Mouse (Mus musculus) lung, postnatal 4 days (tissue): ENCODE measurements around the gene Plekhg5.

Experiments
- DNase-seq, 2 experiments: peaks; one replicate each; pipeline ENCODE4 v3.0.0; 2021

The Plekhg5 gene

GRCm38 (mm10) chr4:152151451-152151965 is 79.2 kb downstream of the Plekhg5 start:
- no peak for DNase-seq

- peak; percentile 80 to 81 for DNase-seq
Measured at GRCm38 (mm10) chr4:152151966-152152544, 79.8 kb downstream of the Plekhg5 start, which contains the start of gene Espn. Gene Espn, minus strand, starts transcription at chr4:152152371.

- DNase-seq, result peak; percentile 89 to 94
Measured at GRCm38 (mm10) chr4:152153771-152154177, 81.5 kb downstream of the Plekhg5 start.

GRCm38 (mm10) chr4:152155019-152155418 is 82.7 kb downstream of the Plekhg5 start:
- no peak for DNase-seq

- peak in 1 of 2 experiments; percentile 54 for DNase-seq
Measured at GRCm38 (mm10) chr4:152157779-152158584, 85.7 kb downstream of the Plekhg5 start.

- DNase-seq, result no peak
Measured at GRCm38 (mm10) chr4:152158585-152159284, 86.4 kb downstream of the Plekhg5 start, which contains the start of gene Hes2. Gene Hes2, plus strand, starts transcription at chr4:152158867.

GRCm38 (mm10) chr4:152159285-152159678 is 87.0 kb downstream of the Plekhg5 start:
- no peak for DNase-seq

- no peak for DNase-seq
Measured at GRCm38 (mm10) chr4:152160748-152161147, 88.5 kb downstream of the Plekhg5 start.

- DNase-seq, result no peak
Measured at GRCm38 (mm10) chr4:152161601-152162000, 89.3 kb downstream of the Plekhg5 start.

GRCm38 (mm10) chr4:152162748-152163147 is 90.5 kb downstream of the Plekhg5 start:
- no peak for DNase-seq
